In the genomic region with DNA sequence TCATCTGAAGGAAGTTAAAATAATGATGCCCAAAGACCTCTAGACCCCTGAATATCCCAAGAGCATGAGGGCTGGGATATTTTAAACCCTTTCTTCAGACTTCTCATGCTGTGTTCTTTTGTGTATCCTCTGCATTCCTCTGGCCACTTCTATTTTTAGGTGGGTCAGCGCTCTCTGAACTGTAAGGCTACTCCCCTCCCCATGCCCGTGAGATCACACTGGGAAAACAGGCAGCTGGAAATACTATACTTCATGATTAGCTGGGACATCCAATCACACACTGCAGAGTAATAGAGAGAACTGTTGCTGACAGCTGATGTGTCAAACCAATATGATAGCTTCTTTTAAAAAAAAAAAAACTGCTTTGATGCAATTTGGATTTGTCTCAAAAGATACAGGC, we compare ENCODE assay signal across 28 mouse cellular contexts. TPM values are rescaled to one million over a fixed set of nuclear protein-coding genes. Genes with fewer than 3 reads are reported as not detected.
DNase-seq lines count a peak whose midpoint lies in the region; ATAC-seq and TF ChIP-seq lines count a peak whose summit lies in the region.
"Had no signal": no experiment of that assay in that cellular context is flagged by ENCODE, and none has a peak within 500 bp of the region (broad histone marks: within the 10 kb centered on the region; RNA-seq: fewer than 3 reads in every experiment).

No protein-coding gene starts in this region.

- H3K27me3 ChIP-seq in kidney, embryonic 16.5 days (ENCODE audit: insufficient read depth, low read length): no peaks in the 10 kb centered on the region
- no peaks in the 10 kb centered on the region for H3K27me3 ChIP-seq in lung, postnatal 0 days (replicated peaks; ENCODE audit: insufficient read depth, low read length)
- H3K27me3 ChIP-seq: intestine, embryonic 15.5 days; limb, embryonic 13.5 days; midbrain, embryonic 13.5 days had no signal

- no peak overlapping the region for H3K9ac ChIP-seq in kidney, embryonic 16.5 days (replicated peaks; ENCODE audit: low read length)
- no peak overlapping the region for H3K9ac ChIP-seq in lung, postnatal 0 days (replicated peaks; ENCODE audit: low read depth)
- H3K9ac ChIP-seq: intestine, embryonic 15.5 days; limb, embryonic 13.5 days; liver, embryonic 14.5 days; midbrain, embryonic 13.5 days had no signal

- no peak for TF ChIP-seq EP300 in lung, postnatal 0 days (IDR thresholded peaks at IDR 0.05)

- no peaks in the 10 kb centered on the region for H3K9me3 ChIP-seq in kidney, embryonic 16.5 days (ENCODE audit: low read length)
- no peaks in the 10 kb centered on the region for H3K9me3 ChIP-seq in lung, postnatal 0 days (ENCODE audit: low read length)
- H3K9me3 ChIP-seq: forebrain, embryonic 10.5 days; hindbrain, embryonic 10.5 days; intestine, embryonic 15.5 days; limb, embryonic 13.5 days; midbrain, embryonic 13.5 days had no signal

- intact Hi-C loops in gastrocnemius, adult 2 months (cut with DNase I): no loop called here
- intact Hi-C loops in gastrocnemius, postnatal 36 days (cut with DNase I): no loop called here

- 0 out of 2 replicates have a peak, but pooled peaks cover 4% of the 10 kb centered on the region for H3K36me3 ChIP-seq in kidney, embryonic 16.5 days (ENCODE audit: insufficient read depth, low read length)
- no peaks in the 10 kb centered on the region for H3K36me3 ChIP-seq in lung, postnatal 0 days (ENCODE audit: insufficient read depth, low read length)
- H3K36me3 ChIP-seq: forebrain, embryonic 10.5 days; hindbrain, embryonic 10.5 days; intestine, embryonic 15.5 days; midbrain, embryonic 13.5 days had no signal

- DNase-seq in gastrocnemius, adult 2 months: no peak
- DNase-seq in gastrocnemius, postnatal 36 days: no peak
- DNase-seq in kidney, adult 8-10 months: no peak
- peak; percentile 22 for DNase-seq in lung, postnatal 0 days (ENCODE audit: low spot score)
- no peak for DNase-seq in lung, postnatal 14 days
- DNase-seq in mesoderm, embryonic 11.5 days (ENCODE audit: low read depth, low spot score): peak; percentile 8
- DNase-seq: adrenal gland, postnatal 14 days; cerebellum, adult 8-10 months; cerebellum, postnatal 36 days; gastrocnemius, postnatal 14 days had no signal

- H3K4me3 ChIP-seq in gastrocnemius, adult 2 months: no peak overlapping the region
- H3K4me3 ChIP-seq in kidney, embryonic 16.5 days (ENCODE audit: low read length): no peak overlapping the region
- H3K4me3 ChIP-seq in lung, postnatal 0 days (ENCODE audit: low read depth, low read length): no peak overlapping the region
- H3K4me3 ChIP-seq: forebrain, embryonic 10.5 days; hindbrain, embryonic 10.5 days; intestine, embryonic 15.5 days; limb, embryonic 13.5 days; midbrain, embryonic 13.5 days had no signal

- peaks cover 14% of the 10 kb centered on the region for H3K4me1 ChIP-seq in kidney, embryonic 16.5 days (ENCODE audit: insufficient read depth, low read length)
- H3K4me1 ChIP-seq in lung, postnatal 0 days (ENCODE audit: insufficient read depth, low read depth, low read length): peaks cover 2% of the 10 kb centered on the region; the same call in 1 of the 2 replicates
- H3K4me1 ChIP-seq: limb, embryonic 13.5 days; midbrain, embryonic 13.5 days had no signal

- peak overlapping the region; percentile 71 for H3K27ac ChIP-seq in gastrocnemius, adult 2 months
- 0 out of 2 replicates have a peak overlapping the region, but pooled peaks have one; percentile 34 for H3K27ac ChIP-seq in kidney, embryonic 16.5 days (ENCODE audit: low read length)
- no peak overlapping the region for H3K27ac ChIP-seq in lung, postnatal 0 days (ENCODE audit: low read length)
- H3K27ac ChIP-seq: forebrain, embryonic 10.5 days; hindbrain, embryonic 10.5 days; intestine, embryonic 15.5 days; limb, embryonic 13.5 days; liver, embryonic 14.5 days; macrophage; midbrain, embryonic 13.5 days had no signal

- 25% methylated on average over 2 of the region's 2 CpGs for WGBS in kidney, embryonic 16.5 days
- WGBS in lung, postnatal 0 days: 38% methylated on average over 2 of the region's 2 CpGs

- H3K4me2 ChIP-seq in kidney, embryonic 16.5 days (replicated peaks; ENCODE audit: low read depth, low read length): no peak overlapping the region
- H3K4me2 ChIP-seq in lung, postnatal 0 days (replicated peaks; ENCODE audit: low read depth, low read length): no peak overlapping the region
- H3K4me2 ChIP-seq: intestine, embryonic 15.5 days; limb, embryonic 13.5 days; midbrain, embryonic 13.5 days had no signal

- no peak for TF ChIP-seq CTCF in gastrocnemius, adult 2 months (IDR thresholded peaks at IDR 0.05)
- TF ChIP-seq CTCF in lung, postnatal 0 days (IDR thresholded peaks at IDR 0.05): no peak

- ATAC-seq in kidney, embryonic 16.5 days (ENCODE audit: low FRiP score, low TSS enrichment): peak; percentile 82
- peak; percentile 57 for ATAC-seq in lung, postnatal 0 days
- ATAC-seq: CD4-positive, CD25-positive, alpha-beta regulatory T cell, adult 4 months; forebrain, embryonic 16.5 days; intestine, embryonic 15.5 days; midbrain, embryonic 13.5 days had no signal

RNA-seq across cellular contexts. Expression of gene Rhoj, which starts 51.4 kb away (rescaled TPM):
- 10 to 100 TPM; 13.7 to 19.7 TPM for total RNA-seq in gastrocnemius, adult 2 months (2021)
- 10 to 100 TPM; 13.2 to 17.6 TPM for total RNA-seq in gastrocnemius, postnatal 36 days (2021)
- 57.3 and 58.3 TPM in 2 replicates for polyA plus RNA-seq in kidney, embryonic 16.5 days (2015; fragmentation: Nextera tagmentation; extraction: Ambion mirVana)
- 95.8 and 102 TPM in 2 replicates for polyA plus RNA-seq in lung, postnatal 0 days (2015; fragmentation: Nextera tagmentation; extraction: Ambion mirVana)

RNA-seq across cellular contexts. Expression of gene Gphb5, which starts 57.1 kb away (rescaled TPM):
- not detected for total RNA-seq in gastrocnemius, adult 2 months (2021)
- not detected for total RNA-seq in gastrocnemius, postnatal 36 days (2021)
- polyA plus RNA-seq in kidney, embryonic 16.5 days (2015; fragmentation: Nextera tagmentation; extraction: Ambion mirVana): not detected in 2 replicates
- polyA plus RNA-seq in lung, postnatal 0 days (2015; fragmentation: Nextera tagmentation; extraction: Ambion mirVana): not detected in 2 replicates
- total RNA-seq: adrenal gland, postnatal 14 days; gastrocnemius, postnatal 14 days; heart, adult 8-10 months; left cerebral cortex, adult 18-20 months; left cerebral cortex, postnatal 25 days; monocyte, adult 5-6 weeks; neutrophil, adult 5-6 weeks had no signal
- polyA plus RNA-seq: embryonic facial prominence, embryonic 11.5 days; forebrain, embryonic 10.5 days; forebrain, embryonic 16.5 days; hindbrain, embryonic 10.5 days; hindbrain, embryonic 16.5 days; intestine, embryonic 15.5 days; limb, embryonic 13.5 days; liver, embryonic 14.5 days; macrophage; midbrain, embryonic 13.5 days; stomach, embryonic 16.5 days had no signal

Comparison
In these comparisons a context has a peak if more than half of its experiments do, and no peak if none do; other contexts are left out.
1. DNase-seq: peak in lung, postnatal 0 days (single experiment) and mesoderm, embryonic 11.5 days (single experiment); none in gastrocnemius, adult 2 months (single experiment), gastrocnemius, postnatal 36 days (0 of 2), kidney, adult 8-10 months (0 of 2) and lung, postnatal 14 days (single experiment).